Mouse (Mus musculus) WW6 (cell line): ENCODE data around the gene Yes1.
"Not testable (repeated sequence)": the region's sequence is repeated elsewhere in the genome, so short reads cannot be mapped to it uniquely, and the experiment has no call there.

Experiments
- DNase-seq: peaks from one replicate; pipeline ENCODE4 v3.0.0-alpha.2; 2013; ENCODE audit warnings: low read depth, low spot score

Yes1 gene

DNA sequence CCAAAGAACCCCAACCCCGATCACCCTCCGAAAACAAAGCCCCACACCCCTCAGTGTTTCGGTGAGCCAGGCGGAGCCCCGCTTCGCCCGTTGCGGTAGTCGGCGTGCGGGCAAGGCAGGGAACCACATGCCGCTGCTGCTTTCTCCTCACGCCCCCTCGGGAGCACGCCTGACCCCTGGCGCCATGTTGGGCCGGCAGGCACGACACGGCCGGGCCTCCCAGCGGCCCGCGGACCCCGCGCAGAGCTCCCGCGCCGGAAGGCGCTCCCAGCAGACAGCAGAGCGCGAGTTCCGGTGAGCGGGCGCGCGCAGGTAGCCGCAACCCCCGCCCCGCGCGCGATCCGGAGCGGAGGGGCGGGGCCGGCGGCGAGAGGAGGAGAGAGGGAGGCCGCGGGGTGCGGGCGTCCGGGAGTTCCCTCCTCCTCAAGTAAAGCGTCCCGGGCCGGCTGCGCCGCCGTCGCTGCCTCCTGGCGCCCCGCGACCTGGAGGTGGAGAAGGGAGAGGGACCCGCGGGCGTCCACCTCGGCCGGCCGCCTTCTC, at the start of gene Yes1:
TSS of gene Yes1 (plus strand) at position 371 of the 540 bp plus-strand sequence.
- DNase-seq = no peak

DNA sequence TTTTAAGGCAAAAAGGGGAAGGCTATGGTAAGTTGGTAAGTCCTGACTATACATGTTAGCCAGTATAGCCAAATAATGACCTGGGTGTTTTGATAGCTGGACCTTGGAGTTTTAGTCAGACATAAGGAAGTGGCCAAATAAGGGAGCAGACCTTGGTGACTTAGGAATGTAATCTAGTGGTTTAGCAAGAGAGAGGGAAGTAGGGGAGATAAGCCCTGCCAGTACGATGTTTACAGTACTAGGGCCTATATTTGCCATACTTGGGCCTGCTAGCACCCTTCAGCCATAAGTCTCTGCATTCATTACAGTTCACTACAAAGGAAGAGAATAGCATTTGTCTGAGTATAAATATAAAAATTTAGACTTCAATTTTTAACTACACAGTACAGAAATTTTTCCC, 46.3 kb upstream of the Yes1 start:
- DNase-seq = no peak

- DNase-seq = no peak
These were observed 39.2 kb upstream of the Yes1 start for GRCm38 (mm10) chr5:32571802-32572201.

DNA sequence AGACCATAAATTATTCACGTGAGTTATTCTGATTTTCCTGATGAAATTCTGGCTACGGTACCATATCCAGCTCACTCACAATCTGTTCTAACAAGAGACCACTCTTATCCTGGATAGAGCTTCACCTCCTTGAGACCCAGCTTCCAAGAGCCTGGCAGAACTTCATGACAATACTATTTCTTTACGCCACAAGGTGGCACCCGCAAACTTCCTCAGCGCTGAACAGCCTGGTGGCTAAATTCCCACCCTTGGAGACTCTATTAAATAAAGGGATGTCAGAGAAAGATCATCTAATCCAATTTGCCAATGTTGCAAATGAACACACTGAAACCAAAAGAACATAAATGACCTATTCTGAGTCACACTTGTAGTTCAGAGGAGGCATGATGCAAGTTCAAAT, 22.8 kb upstream of the Yes1 start:
- peak; percentile 24 for DNase-seq

DNA sequence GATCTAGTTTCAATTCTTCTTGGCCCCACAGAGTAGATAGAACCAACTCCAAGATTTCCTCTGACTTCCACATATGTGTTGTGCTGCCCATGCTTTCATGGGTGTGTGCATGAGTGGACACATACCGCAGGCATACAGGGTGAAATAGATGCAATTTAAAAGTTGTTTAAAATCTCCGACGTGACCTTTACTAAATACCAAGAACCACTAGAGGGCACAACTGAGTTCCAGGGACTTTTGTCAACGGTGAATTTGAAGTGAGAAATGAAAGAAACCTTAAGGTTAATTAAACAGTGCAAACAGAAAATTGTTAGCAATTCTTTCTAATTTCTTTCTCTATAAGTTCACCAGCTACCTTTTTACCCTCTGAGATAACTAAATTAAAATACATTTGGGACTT, 17.2 kb upstream of the Yes1 start:
- DNase-seq = no peak

DNA sequence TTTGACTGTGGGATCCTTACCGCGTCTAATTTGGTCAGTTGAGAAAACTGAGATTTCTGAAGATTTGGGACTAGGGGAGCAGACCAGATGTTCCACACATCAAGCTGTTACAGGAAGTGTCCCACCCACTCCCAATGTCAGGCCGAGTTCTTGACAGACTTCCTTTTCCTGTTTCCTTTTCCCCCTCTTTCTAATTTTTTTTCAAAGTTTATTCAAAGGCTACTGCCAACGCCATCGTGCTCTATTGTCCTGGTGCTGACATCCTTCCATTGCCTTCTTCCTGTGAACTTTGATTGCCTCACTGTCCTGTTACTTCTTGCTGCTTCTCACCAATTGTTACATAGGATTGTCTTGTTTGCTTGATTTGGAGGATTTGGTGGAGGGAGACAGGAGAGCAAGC, 16.6 kb upstream of the Yes1 start:
- no peak for DNase-seq

DNA sequence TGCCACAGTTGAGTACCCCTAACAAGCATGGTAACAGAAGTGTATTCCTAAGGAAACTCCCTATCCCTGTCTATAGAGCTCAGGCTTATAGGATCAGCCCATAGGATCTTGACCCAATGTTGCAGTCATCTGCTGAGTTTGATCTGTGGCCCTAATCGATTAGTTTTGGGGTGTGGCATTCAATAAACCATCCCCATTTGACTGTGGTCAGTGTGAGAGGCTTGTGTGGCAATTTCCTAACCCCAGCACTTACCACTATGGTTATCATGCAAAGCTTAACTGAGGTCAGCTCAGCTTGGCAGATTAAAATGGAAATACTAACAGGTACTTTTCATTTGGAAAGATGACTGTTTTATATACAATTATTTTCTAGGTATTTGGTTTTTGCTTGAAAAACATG, 5.1 kb upstream of the Yes1 start:
- DNase-seq = no peak

DNA sequence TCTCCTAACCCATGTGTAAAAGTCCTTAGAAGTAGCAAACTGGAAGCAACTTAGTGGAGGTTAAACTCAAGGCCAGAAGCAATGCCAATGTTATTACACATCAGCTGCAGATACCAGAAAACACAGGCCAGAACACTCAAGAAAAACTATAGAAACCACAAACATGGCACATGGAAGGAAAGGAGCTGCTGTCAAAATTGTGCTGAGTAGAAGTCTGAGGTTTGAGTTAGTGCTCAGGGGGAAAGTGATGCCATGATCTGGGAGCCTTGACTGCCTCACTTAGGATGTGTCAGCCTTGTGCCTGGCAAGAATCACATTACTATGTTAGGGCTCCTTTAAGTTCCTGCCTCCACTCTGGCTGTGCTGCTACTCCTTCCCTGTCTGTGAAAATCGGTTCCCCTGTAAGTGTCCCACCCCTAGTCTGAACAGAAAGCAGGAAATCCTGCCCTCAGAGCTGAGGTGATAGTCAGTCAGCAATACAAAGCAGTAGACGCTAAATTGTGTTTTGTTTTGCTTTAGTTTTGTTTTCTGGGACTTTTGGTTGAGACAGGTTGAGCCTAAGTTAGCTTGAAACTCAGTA, 3.1 kb upstream of the Yes1 start:
- no peak for DNase-seq

DNA sequence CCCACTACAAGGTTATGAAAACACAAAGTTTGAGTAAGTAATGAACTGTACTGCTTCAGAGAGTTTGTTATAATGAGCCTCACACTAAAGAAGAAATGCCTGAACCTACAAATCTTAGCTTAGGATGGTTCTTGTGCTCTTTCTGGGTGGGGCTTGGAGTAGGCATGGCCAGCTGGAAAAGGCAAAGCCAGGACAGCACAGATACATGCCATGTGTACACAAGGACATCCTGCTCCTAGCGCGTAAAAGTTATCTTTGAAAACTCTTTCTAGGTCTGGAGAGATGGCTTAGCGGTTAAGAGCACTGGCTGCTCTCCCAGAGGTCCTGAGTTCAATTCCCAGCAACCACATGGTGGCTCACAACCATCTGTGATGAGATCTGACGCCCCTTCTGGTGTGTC, 2.5 kb upstream of the Yes1 start:
- no peak for DNase-seq

GRCm38 (mm10) chr5:32610064-32610800, 739 bp upstream of the Yes1 start:
- DNase-seq = no peak

GRCm38 (mm10) chr5:32611341-32611961, 480 bp downstream of the Yes1 start:
- no peak for DNase-seq

DNA sequence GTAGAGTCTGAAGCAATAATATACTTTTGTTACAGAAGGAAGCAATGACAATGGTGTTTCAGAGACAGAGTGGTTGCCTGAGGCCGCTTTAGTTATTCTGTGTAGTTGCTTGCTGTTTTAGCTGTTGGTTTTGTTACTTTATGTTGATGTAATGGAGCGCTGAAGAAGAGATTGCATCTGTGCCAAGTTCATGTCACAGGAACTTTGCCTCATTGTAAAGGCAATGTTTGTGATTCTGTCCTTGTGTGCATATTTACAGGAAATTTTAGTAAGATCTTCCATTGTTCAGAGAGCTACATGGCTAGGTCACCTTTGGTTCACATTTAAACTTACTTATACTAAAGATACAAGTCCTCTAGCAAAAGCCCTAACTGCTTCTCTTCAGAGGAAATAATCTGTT, 3.3 kb downstream of the Yes1 start:
- no peak for DNase-seq

- no peak for DNase-seq
These were observed 3.7 kb downstream of the Yes1 start for GRCm38 (mm10) chr5:32614691-32615090.

- not testable (repeated sequence) for DNase-seq
These were observed 5.5 kb downstream of the Yes1 start for GRCm38 (mm10) chr5:32616489-32616888.

DNA sequence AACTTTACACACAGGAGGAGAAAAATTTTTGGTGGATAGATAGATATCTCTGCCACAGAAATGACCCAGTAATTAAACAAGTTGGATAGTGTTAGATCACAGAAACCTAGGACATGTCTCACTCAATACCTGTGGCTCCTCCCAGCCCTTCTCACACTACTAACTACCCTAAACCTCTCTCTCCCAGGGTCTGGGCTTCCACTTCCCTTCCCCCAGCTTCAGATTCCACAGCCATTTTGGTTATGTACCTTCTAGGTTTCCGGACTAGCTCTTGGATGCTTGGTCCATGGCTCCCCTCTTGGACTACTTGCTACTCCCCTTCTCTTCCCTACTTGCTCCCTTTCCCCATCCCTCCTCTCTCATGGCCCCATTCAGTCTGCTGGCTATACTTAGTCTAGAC, 6.9 kb downstream of the Yes1 start:
- DNase-seq = no peak

DNA sequence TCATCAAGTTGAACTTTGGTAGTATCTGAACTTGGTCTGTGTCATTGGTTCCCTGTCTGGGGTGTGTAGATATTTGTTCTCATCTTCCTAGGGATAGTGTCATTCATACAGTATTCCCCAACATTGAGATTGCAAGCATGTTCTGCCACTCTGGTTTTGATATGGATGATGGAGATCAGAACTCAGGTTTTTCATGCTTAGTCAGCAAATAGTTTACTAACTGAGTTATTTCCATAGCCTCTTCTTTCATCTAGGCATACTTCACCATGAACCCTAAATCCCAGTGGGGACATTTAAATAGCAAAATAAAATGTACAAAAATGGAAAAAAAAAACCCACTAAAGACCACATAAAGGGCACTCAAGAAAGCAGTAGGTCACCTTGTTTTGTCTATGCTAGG, 12.7 kb downstream of the Yes1 start:
- no peak for DNase-seq

GRCm38 (mm10) chr5:32624777-32625176, 13.8 kb downstream of the Yes1 start:
- DNase-seq = no peak

- DNase-seq = no peak
These were observed 22.2 kb downstream of the Yes1 start for GRCm38 (mm10) chr5:32633185-32633584.

DNA sequence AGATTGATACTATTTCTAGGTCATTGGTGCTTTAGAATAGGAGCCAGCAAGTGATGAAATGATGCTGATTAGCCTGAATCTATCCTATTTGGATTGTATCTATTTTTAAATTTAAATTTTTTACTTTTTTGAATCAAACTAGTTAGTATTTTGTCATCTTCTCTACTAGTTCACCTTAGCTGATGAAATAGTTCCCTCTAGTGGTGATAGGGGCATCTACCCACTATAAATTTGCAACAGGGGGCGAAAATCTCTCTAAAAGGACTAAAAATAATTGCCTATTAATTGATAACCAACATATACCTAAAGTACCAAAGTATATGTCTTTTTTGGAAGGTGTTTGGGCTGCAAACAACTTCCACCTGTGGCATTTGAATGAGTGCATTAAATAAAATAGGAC, 46.4 kb downstream of the Yes1 start:
- no peak for DNase-seq

DNA sequence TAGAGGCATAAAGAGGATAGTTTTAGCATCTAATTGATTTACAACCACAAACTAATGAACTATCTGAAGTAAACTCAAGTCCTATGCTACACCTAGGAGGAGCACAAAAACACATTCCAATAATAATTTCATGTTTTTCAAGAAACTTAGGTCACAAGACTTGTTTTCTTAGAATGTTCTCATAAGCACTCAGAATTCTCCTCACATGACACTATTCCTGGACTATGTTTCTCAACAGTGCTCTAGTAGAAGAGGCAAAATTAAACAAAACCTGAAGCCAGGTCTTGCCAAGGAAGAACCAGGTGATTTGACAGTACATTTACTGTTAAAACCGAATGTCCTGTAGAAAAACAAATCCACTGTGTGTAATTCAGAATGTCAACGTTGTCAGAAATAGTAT, 71.5 kb downstream of the Yes1 start:
- DNase-seq = no peak

- DNase-seq = no peak
These were observed 82.4 kb downstream of the Yes1 start for GRCm38 (mm10) chr5:32693411-32693810.

GRCm38 (mm10) chr5:32697208-32697867, 86.4 kb downstream of the Yes1 start:
- no peak for DNase-seq
